In the genomic region with DNA sequence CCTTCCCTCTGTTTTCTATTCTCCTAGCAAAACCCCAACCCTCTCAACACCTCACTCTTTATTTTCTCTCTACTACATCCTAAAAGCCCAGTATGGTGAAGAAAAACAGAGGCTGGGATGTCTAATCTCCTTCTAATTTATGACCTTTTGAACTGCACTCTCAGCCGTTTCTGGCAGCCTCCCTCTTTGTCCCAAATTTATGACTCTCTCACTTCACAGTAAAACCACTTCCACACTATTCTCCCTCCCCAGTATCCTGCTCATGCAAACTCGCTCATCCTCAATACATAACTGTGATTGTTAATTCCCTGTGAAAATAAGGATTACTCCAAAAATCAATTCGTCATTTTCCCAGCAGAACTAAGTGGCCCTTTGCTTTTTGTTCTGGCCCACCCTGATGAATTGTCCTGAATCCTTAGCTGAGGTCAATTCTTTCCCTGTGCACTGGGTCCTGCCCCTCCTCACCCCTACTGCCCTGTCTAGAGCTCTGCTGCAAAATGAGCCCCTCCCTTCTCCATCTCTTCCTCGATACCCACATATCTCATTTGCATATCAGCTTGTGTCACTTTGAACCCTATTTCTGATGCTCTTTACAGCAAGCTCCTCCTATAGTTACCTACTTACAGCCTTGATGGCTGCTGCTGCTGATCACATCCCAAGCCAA, we compare ENCODE assay signal across 27 mouse cellular contexts.
A peak's percentile ranks its signal among the peaks of the same experiment; 100 is the strongest.
DNase-seq lines count a peak whose midpoint lies in the region; ATAC-seq lines count a peak whose summit lies in the region.
"Had no signal": no experiment of that assay in that cellular context is flagged by ENCODE, and none has a peak within 500 bp of the region (broad histone marks: within the 10 kb centered on the region; RNA-seq: fewer than 3 reads in every experiment).

No protein-coding gene starts in this region.

- 12% methylated on average over 4 of the region's 4 CpGs for WGBS in neural tube, embryonic 15.5 days
- WGBS in neural tube, embryonic 12.5 days, result 6% methylated on average over 4 of the region's 4 CpGs
- WGBS in liver, embryonic 12.5 days (ENCODE audit: insufficient replicate concordance), result 45% methylated on average over 4 of the region's 4 CpGs

- H3K4me2 ChIP-seq in neural tube, embryonic 15.5 days, result no peak overlapping the region
- H3K4me2 ChIP-seq in neural tube, embryonic 12.5 days (replicated peaks), result no peak overlapping the region
- H3K4me2 ChIP-seq in liver, embryonic 12.5 days, result no peak overlapping the region
- H3K4me2 ChIP-seq: embryonic facial prominence, embryonic 12.5 days; embryonic facial prominence, embryonic 15.5 days; forebrain, embryonic 12.5 days; forebrain, embryonic 15.5 days; heart, embryonic 12.5 days; heart, embryonic 15.5 days; hindbrain, embryonic 14.5 days had no signal

- no peak overlapping the region for H3K4me3 ChIP-seq in neural tube, embryonic 15.5 days (replicated peaks)
- no peak overlapping the region for H3K4me3 ChIP-seq in neural tube, embryonic 12.5 days
- no peak overlapping the region for H3K4me3 ChIP-seq in liver, embryonic 12.5 days
- H3K4me3 ChIP-seq: embryonic facial prominence, embryonic 12.5 days; embryonic facial prominence, embryonic 15.5 days; erythroblast, embryonic 14.5 days; forebrain, embryonic 12.5 days; forebrain, embryonic 15.5 days; heart, embryonic 12.5 days; heart, embryonic 15.5 days had no signal

- H3K9ac ChIP-seq in neural tube, embryonic 15.5 days (replicated peaks), result no peak overlapping the region
- no peak overlapping the region for H3K9ac ChIP-seq in neural tube, embryonic 12.5 days
- no peak overlapping the region for H3K9ac ChIP-seq in liver, embryonic 12.5 days
- H3K9ac ChIP-seq: embryonic facial prominence, embryonic 12.5 days; embryonic facial prominence, embryonic 15.5 days; forebrain, embryonic 12.5 days; forebrain, embryonic 15.5 days; heart, embryonic 12.5 days; heart, embryonic 15.5 days; hindbrain, embryonic 14.5 days had no signal

- 0 out of 2 replicates have a peak, but pooled peaks cover 5% of the 10 kb centered on the region for H3K4me1 ChIP-seq in neural tube, embryonic 15.5 days
- H3K4me1 ChIP-seq in neural tube, embryonic 12.5 days, result peaks cover 6% of the 10 kb centered on the region; the same call in 1 of the 2 replicates
- no peaks in the 10 kb centered on the region for H3K4me1 ChIP-seq in liver, embryonic 12.5 days
- H3K4me1 ChIP-seq: embryonic facial prominence, embryonic 12.5 days; embryonic facial prominence, embryonic 15.5 days; forebrain, embryonic 12.5 days; forebrain, embryonic 15.5 days; heart, embryonic 12.5 days; heart, embryonic 15.5 days had no signal

- H3K27ac ChIP-seq in neural tube, embryonic 15.5 days (replicated peaks), result no peak overlapping the region
- H3K27ac ChIP-seq in neural tube, embryonic 12.5 days, result no peak overlapping the region
- H3K27ac ChIP-seq in liver, embryonic 12.5 days, result no peak overlapping the region
- H3K27ac ChIP-seq: embryonic facial prominence, embryonic 12.5 days; embryonic facial prominence, embryonic 15.5 days; forebrain, embryonic 12.5 days; forebrain, embryonic 15.5 days; heart, embryonic 15.5 days; hindbrain, embryonic 14.5 days; hindbrain, postnatal 0 days had no signal

- ATAC-seq in neural tube, embryonic 15.5 days (ENCODE audit: low FRiP score), result no peak
- ATAC-seq in neural tube, embryonic 12.5 days (ENCODE audit: low FRiP score, low read depth), result peak; percentile 81; the same call in 1 of the 2 replicates
- no peak for ATAC-seq in liver, embryonic 12.5 days
- ATAC-seq: activated CD4-positive, CD25-positive, alpha-beta regulatory T cell, adult 4 months; forebrain, embryonic 15.5 days; hindbrain, postnatal 0 days had no signal

- peak; percentile 48 for DNase-seq in embryo, embryonic 10.5 days (ENCODE audit: low spot score)
- no peak for DNase-seq in embryo, embryonic 10 days (ENCODE audit: low spot score)
- peak; percentile 22 for DNase-seq in neural tube, embryonic 10.5 days (ENCODE audit: extremely low spot score, low spot score)
- peak; percentile 15 for DNase-seq in yolk sac, embryonic 10.5 days (ENCODE audit: low spot score)
- DNase-seq in lung, postnatal 14 days, result no peak
- DNase-seq: adrenal gland, adult 8-10 months; adrenal gland, postnatal 25 days; cerebellum, adult 11-12 months; cerebellum, adult 8-10 months; cerebellum, postnatal 14 days; gastrocnemius, postnatal 25 days; heart, adult 18-20 months; heart, postnatal 10 days; heart, postnatal 36 days had no signal

- no peaks in the 10 kb centered on the region for H3K36me3 ChIP-seq in neural tube, embryonic 15.5 days
- H3K36me3 ChIP-seq in neural tube, embryonic 12.5 days, result no peaks in the 10 kb centered on the region
- no peaks in the 10 kb centered on the region for H3K36me3 ChIP-seq in liver, embryonic 12.5 days
- H3K36me3 ChIP-seq: embryonic facial prominence, embryonic 12.5 days; embryonic facial prominence, embryonic 15.5 days; forebrain, embryonic 12.5 days; forebrain, embryonic 15.5 days; heart, embryonic 12.5 days; heart, embryonic 15.5 days had no signal

- H3K9me3 ChIP-seq in neural tube, embryonic 15.5 days (replicated peaks), result no peaks in the 10 kb centered on the region
- H3K9me3 ChIP-seq in neural tube, embryonic 12.5 days, result no peaks in the 10 kb centered on the region
- no peaks in the 10 kb centered on the region for H3K9me3 ChIP-seq in liver, embryonic 12.5 days (replicated peaks)
- H3K9me3 ChIP-seq: embryonic facial prominence, embryonic 12.5 days; embryonic facial prominence, embryonic 15.5 days; forebrain, embryonic 12.5 days; forebrain, embryonic 15.5 days; heart, embryonic 12.5 days; heart, embryonic 15.5 days had no signal

- no peaks in the 10 kb centered on the region for H3K27me3 ChIP-seq in neural tube, embryonic 15.5 days (replicated peaks)
- no peaks in the 10 kb centered on the region for H3K27me3 ChIP-seq in neural tube, embryonic 12.5 days (replicated peaks)
- H3K27me3 ChIP-seq in liver, embryonic 12.5 days (replicated peaks), result no peaks in the 10 kb centered on the region
- H3K27me3 ChIP-seq: embryonic facial prominence, embryonic 12.5 days; embryonic facial prominence, embryonic 15.5 days; forebrain, embryonic 12.5 days; forebrain, embryonic 15.5 days; heart, embryonic 12.5 days; heart, embryonic 15.5 days had no signal

Comparison
In these comparisons a context has a peak if more than half of its experiments do, and no peak if none do; other contexts are left out.
1. DNase-seq: peak in embryo, embryonic 10.5 days (single experiment), neural tube, embryonic 10.5 days (single experiment) and yolk sac, embryonic 10.5 days (single experiment); none in embryo, embryonic 10 days (single experiment) and lung, postnatal 14 days (single experiment).